Mouse (Mus musculus) heart, postnatal 0 days (tissue): Measurements from ENCODE around the gene Fam210b.

Source experiments
- CTCF ChIP-seq: IDR thresholded peaks from 2 replicates; pipeline ENCODE4 v1.5.1; 2016; ENCODE audit warnings: antibody characterized with exemption, control low read depth, low read depth
- EP300 ChIP-seq: IDR thresholded peaks from 2 replicates; pipeline ENCODE4 v1.6.1; 2016; ENCODE audit warnings: antibody characterized with exemption, low read depth

- TF ChIP-seq CTCF, result no peak
- no peak for TF ChIP-seq EP300
Measured at GRCm38 (mm10) chr2:172376999-172377515, 31.7 kb downstream of the Fam210b start.
